Mouse (Mus musculus) cerebellum, adult 11-12 months (tissue): Measurements from ENCODE around the gene Lrrc27.

ENCODE experiments used
- DNase-seq: peaks from one replicate; pipeline ENCODE4 v3.0.0; 2022

Gene Lrrc27

DNA sequence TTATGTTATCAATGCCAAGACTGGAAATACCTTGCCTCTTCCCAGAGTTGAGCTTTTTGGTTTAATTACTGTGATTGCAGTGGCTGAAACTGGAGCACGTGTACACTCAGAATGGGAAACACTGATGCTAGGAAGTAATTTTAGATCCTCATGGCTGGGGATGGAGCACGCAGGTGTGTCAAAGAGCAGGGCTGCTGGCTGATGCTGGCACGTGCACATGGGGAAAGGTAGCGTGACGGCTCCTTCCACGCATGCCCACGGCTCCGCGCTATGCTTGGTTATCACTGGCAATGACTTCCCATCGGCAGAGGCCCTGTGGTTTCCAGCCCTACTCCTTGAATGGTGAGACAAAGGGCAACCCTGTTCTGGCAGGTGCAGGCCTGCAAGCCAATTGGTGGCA lies 63.4 kb downstream of the Lrrc27 start:
- no peak for DNase-seq

DNA sequence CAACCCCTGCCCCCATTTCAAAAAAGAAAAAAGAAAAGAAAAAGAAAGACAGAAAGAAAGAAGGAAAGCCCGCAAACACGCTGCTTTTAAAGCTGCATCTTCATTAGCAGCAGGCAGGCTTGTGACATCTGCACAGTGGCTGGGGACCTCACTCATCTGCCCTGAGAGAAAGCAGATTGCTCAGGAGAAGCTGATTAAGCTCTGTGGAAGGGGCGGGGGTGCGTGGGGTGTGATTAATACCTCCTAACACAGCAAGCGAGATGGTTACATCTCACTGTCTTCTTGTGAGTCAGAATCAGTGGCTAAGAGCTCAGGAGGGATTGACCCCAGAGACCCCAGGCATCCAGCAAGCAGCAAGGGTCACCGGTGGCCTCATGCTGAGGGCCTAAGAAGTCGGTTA lies 64.7 kb downstream of the Lrrc27 start:
- DNase-seq, result no peak

DNA sequence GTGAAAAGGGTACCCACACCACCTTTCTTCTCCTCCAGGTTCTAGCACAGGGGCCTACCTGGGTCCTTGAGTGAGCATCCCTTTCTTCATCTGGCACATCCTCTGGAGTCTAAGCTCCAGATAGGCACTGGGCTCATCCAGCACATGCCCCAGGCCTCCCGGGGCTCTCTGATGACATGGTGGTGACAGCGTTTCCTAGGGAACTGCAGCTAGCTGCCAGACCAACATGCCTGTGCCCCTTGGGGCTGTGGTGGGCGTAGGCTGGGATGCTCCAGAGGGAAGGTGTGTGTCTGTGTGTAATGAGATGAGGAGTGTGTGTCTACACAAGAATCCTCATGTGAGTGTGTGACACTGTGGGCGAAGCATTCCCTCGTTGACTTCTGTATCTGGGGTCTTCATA lies 66.8 kb downstream of the Lrrc27 start:
- no peak for DNase-seq

DNA sequence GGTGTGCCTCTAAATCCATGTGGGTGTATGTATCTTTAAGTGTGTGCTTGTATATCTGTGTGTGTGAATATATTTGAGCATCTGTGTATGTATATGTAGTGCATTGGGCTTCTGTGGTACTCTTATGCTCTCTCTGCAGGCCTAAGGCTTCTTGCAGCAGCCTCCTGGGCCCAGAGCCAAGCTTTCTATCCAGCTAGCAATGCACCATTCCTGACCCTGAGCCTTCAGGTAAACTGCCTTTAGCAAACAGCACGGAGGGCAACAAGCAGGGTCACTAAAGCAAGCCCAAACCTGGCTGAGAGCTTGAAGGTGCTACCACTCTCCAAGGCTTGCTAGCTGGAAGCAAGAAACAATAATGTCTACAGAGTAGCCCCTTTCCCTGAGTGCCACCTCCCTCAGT lies 67.3 kb downstream of the Lrrc27 start:
- no peak for DNase-seq

DNA sequence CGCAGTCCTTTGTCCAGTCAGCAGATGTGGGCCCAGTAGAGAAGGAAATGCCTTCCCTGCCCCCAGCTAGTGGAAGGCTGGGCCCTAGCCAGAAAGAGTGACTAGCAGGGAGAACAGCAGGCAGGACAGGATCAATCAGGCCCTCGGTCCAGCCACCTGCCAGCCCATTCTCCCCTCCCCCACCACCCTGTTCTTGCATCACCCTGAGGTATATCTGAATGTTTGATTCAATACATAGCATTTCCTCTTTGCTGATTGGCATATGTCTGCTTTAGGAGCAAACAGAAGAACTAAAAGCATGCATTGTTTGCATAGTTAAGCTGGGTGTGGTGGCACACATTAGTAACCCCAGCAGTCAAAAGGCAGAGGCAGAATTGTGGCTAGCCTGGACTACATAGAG lies 68.4 kb downstream of the Lrrc27 start:
- DNase-seq, result no peak

DNA sequence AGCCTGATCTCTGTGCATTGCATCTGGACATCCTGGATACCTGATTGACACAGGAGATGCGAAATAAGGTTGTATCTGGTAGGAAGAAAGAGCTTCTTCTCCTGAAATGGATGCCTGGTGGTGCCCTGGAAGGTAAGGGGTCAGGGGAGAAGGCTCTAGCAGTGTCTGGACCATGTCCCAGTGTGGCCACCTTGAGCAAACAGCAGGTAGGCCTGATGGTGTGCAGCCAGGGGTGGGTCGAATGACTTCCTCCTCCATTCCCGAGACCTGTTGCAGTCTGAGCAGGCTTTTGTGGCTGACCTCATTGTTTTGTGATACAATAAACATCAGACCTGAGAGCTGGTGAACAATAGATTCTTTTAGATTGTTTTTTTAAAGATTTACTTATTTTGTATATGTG lies 69.2 kb downstream of the Lrrc27 start:
- no peak for DNase-seq

DNA sequence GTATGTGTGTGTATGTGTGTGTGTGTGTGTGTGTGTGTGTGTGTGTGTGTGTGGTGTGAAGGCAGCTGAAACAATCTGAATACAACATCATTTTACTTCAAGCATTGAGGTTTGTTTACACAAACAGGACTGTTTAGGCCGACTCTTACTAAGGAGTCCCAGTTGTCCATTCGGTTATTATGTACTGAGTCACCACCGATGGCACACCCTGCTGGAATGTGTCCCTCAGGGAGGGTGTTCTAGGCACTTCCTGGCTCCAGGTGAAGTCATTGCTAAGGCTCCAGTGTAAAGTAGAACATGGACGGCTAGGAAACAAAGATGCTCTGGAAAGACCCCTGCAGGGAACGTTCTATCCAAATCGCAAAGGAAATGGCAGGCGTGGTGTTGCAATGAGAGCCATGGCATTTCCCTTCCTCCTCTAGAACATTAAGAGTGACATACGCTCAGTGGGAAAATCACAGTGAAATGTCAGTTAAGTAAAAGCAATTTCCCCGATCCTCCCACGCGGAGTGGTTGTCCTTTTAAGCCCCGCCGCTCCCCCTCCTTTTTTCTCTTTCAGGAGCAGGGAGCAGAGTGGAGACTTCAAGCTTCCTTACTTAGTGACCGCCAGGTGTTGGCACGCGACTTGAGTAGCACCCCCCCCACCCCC lies 72.6 kb downstream of the Lrrc27 start:
- no peak for DNase-seq

DNA sequence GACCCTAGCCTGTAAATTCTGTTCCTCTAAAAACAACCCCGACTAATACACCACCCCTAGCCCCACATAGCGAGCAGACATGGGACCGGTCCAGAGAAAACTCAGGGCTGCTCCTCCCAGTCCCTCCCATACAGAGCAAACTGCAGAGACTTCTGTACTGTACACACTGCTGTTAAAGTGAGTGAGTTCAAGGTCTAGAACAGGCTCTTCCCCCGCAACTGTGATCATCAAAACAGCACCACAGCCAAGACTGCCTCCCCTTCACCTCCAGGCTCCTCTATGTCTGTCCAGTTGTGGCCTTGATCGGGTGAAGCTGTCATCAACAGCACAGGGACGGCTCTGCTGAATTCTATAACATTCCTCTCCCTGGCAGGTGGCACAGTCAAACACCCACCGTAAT lies 75.8 kb downstream of the Lrrc27 start:
- DNase-seq, result no peak
